Mouse (Mus musculus) liver, postnatal 0 days (tissue): Measurements from ENCODE around the gene C1ra.
A peak's percentile ranks its signal among the peaks of the same experiment; 100 is the strongest.

Experiments used
- CTCF ChIP-seq: sonication (generic); IDR thresholded peaks from 2 replicates; pipeline ENCODE4 v1.5.1; 2016; ENCODE audit warnings: antibody characterized with exemption, low read depth
- EP300 ChIP-seq: IDR thresholded peaks from 2 replicates; pipeline ENCODE4 v1.6.1; 2016; ENCODE audit warnings: antibody characterized with exemption, low read depth, mild to moderate bottlenecking

DNA sequence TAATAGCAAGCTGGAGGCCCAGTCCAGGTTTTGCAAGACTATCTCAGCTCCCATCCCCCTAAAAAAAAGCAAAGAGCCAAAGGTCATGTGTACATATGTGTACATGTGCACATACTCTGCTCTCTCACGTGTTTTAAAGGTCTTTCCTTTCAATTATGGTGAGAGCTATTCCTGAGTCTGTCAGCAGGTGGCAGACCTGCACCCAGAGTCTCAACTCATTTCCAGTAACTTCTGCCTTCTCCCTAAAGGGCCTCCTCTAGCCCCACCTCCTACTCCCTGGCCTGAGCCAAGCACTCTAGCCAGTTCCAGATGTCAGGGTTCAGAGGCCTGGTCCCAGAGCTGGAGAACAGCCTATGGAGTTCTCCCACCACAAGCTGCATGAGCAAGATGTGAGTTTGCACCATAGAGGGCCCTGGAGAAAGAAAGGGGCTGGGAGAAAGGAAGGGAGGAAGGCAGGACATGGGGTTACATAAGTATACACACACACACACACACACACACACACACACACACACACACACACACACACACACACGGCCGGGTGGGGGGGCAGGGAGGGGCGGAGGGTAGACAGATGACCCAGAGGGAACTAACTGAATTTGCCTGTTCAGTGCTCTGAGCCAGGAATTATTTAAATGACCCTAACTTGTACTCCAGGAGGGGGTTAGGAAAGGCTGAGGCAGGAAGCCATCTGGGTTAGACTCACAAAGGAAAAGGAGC lies 19.2 kb upstream of the C1ra start, which contains the start of gene C1rl:
- peak; percentile 89 for TF ChIP-seq CTCF
- TF ChIP-seq EP300: peak; percentile 74; the same call in 1 of the 2 replicates
